Mouse (Mus musculus): Measurements from ENCODE around the gene Cipc. TPM values are rescaled to one million over a fixed set of nuclear protein-coding genes. Genes with fewer than 3 reads are reported as not detected.

Cipc gene
- total RNA-seq (2021): 26.2 and 29.1 TPM in 2 replicates
- long read RNA-seq, experiment 1, full-length matches to known transcripts: 6 of 7 reads
- long read RNA-seq, experiment 1, partial matches to known transcripts: 0 of 7 reads
- long read RNA-seq, experiment 1, other reads (novel, unspliced or antisense): 1 of 7 reads
- long read RNA-seq, experiment 2, full-length matches to known transcripts: 8 of 11 reads
- long read RNA-seq, experiment 2, partial matches to known transcripts: 0 of 11 reads
- long read RNA-seq, experiment 2, other reads (novel, unspliced or antisense): 3 of 11 reads

- DNase-seq: peak; percentile 99
Observed at GRCm38 (mm10) chr12:86946862-86947574, at the start of gene Cipc. Gene Cipc, plus strand, starts transcription at chr12:86947043.

- no peak for DNase-seq
Observed at GRCm38 (mm10) chr12:86897769-86898273, 49.0 kb upstream of the Cipc start.

GRCm38 (mm10) chr12:86898448-86898847 lies 48.4 kb upstream of the Cipc start:
- DNase-seq: no peak

- peak; percentile 69 for DNase-seq
Observed at GRCm38 (mm10) chr12:86899461-86900179, 47.2 kb upstream of the Cipc start.

GRCm38 (mm10) chr12:86903828-86904806 lies 42.7 kb upstream of the Cipc start:
- DNase-seq: no peak

- peak; percentile 77 for DNase-seq
Observed at GRCm38 (mm10) chr12:86905203-86905602, 41.6 kb upstream of the Cipc start.

- no peak for DNase-seq
Observed at GRCm38 (mm10) chr12:86905876-86906275, 41.0 kb upstream of the Cipc start.

- peak; percentile 93 for DNase-seq
Observed at GRCm38 (mm10) chr12:86906395-86906794, 40.4 kb upstream of the Cipc start.

- DNase-seq: no peak
Observed at GRCm38 (mm10) chr12:86911482-86911931, 35.3 kb upstream of the Cipc start.

- DNase-seq: no peak
Observed at GRCm38 (mm10) chr12:86912335-86913093, 34.3 kb upstream of the Cipc start.

GRCm38 (mm10) chr12:86914351-86914750 lies 32.5 kb upstream of the Cipc start:
- no peak for DNase-seq

GRCm38 (mm10) chr12:86914756-86915155 lies 32.1 kb upstream of the Cipc start:
- no peak for DNase-seq

- DNase-seq: no peak
Observed at GRCm38 (mm10) chr12:86915617-86916016, 31.2 kb upstream of the Cipc start.

GRCm38 (mm10) chr12:86916796-86917573 lies 29.9 kb upstream of the Cipc start:
- no peak for DNase-seq

GRCm38 (mm10) chr12:86918361-86918967 lies 28.4 kb upstream of the Cipc start:
- DNase-seq: peak; percentile 43

GRCm38 (mm10) chr12:86918983-86919722 lies 27.7 kb upstream of the Cipc start:
- no peak for DNase-seq

GRCm38 (mm10) chr12:86923837-86924236 lies 23.0 kb upstream of the Cipc start:
- peak; percentile 88 for DNase-seq

GRCm38 (mm10) chr12:86930934-86931729 lies 15.7 kb upstream of the Cipc start:
- no peak for DNase-seq
